Mouse (Mus musculus): ENCODE results near the gene Met. TPM values are rescaled to one million over a fixed set of nuclear protein-coding genes. Genes with fewer than 3 reads are reported as not detected.

The Met gene
- not detected in 2 replicates for total RNA-seq (2014; fragmentation: Nextera tagmentation)
- total RNA-seq (2017), result 0.12 and 0.49 TPM in 2 replicates
- not detected in 2 replicates for polyA plus RNA-seq (2012)

- ATAC-seq (ENCODE audit: extremely low read depth, insufficient number of reproducible peaks, low FRiP score, poor library complexity, severe bottlenecking), result no peak
- no peak for DNase-seq (ENCODE audit: low spot score)
- H3K27me3 ChIP-seq (ENCODE audit: insufficient read depth, low read length), result peaks cover 5% of the 10 kb centered on the region; the same call in 1 of the 2 replicates
- H3K4me1 ChIP-seq (ENCODE audit: insufficient read depth, low read depth, low read length), result no peaks in the 10 kb centered on the region
- H3K4me3 ChIP-seq (ENCODE audit: low read depth, low read length), result no peak within 1 kb of the TSS
- TF ChIP-seq GATA1 (IDR thresholded peaks at IDR 0.05; ENCODE audit: borderline replicate concordance, low read length), result no peak
- no peak for TF ChIP-seq CTCF (IDR thresholded peaks at IDR 0.05; ENCODE audit: low read depth, low read length)
- no peak for TF ChIP-seq TAL1 (conservative IDR thresholded peaks at IDR 0.05; ENCODE audit: low read depth, low read length)
- no peak for TF ChIP-seq POLR2AphosphoS5 (IDR thresholded peaks at IDR 0.05; ENCODE audit: insufficient replicate concordance, low read depth, low read length)
- no peak for TF ChIP-seq GATA2 (IDR thresholded peaks at IDR 0.05; ENCODE audit: borderline replicate concordance, low read depth, low read length)
- H3K36me3 ChIP-seq (replicated peaks), result no peaks in the 10 kb centered on the region
- H3K9me3 ChIP-seq (replicated peaks), result no peaks in the 10 kb centered on the region
These were observed at the start of gene Met for GRCm38 (mm10) chr6:17463434-17464280. Gene Met, plus strand, starts transcription at chr6:17463800.

- H3K4me3 ChIP-seq (ENCODE audit: low read depth, low read length), result no peak overlapping the region
- ATAC-seq (ENCODE audit: extremely low read depth, insufficient number of reproducible peaks, low FRiP score, poor library complexity, severe bottlenecking) (no peak), DNase-seq (ENCODE audit: low spot score) (no peak)
- no peak for TF ChIP-seq TAL1 (conservative IDR thresholded peaks at IDR 0.05; ENCODE audit: low read depth, low read length)
- no peak for TF ChIP-seq GATA1 (IDR thresholded peaks at IDR 0.05; ENCODE audit: borderline replicate concordance, low read length)
- TF ChIP-seq GATA2 (IDR thresholded peaks at IDR 0.05; ENCODE audit: borderline replicate concordance, low read depth, low read length), result no peak
- no peak for TF ChIP-seq POLR2AphosphoS5 (IDR thresholded peaks at IDR 0.05; ENCODE audit: insufficient replicate concordance, low read depth, low read length)
- TF ChIP-seq CTCF (IDR thresholded peaks at IDR 0.05; ENCODE audit: low read depth, low read length), result no peak
- no peaks in the 10 kb centered on the region for H3K9me3 ChIP-seq (replicated peaks)
- H3K4me1 ChIP-seq (ENCODE audit: insufficient read depth, low read depth, low read length), result no peaks in the 10 kb centered on the region
- H3K36me3 ChIP-seq (replicated peaks), result no peaks in the 10 kb centered on the region
- H3K27me3 ChIP-seq (ENCODE audit: insufficient read depth, low read length), result no peaks in the 10 kb centered on the region
These were observed 45.4 kb upstream of the Met start for GRCm38 (mm10) chr6:17418226-17418625.

- TF ChIP-seq CTCF (IDR thresholded peaks at IDR 0.05; ENCODE audit: low read depth, low read length) (no peak), POLR2AphosphoS5 (IDR thresholded peaks at IDR 0.05; ENCODE audit: insufficient replicate concordance, low read depth, low read length) (no peak), GATA1 (IDR thresholded peaks at IDR 0.05; ENCODE audit: borderline replicate concordance, low read length) (no peak)
- H3K27me3 ChIP-seq (ENCODE audit: insufficient read depth, low read length), result no peaks in the 10 kb centered on the region
- H3K36me3 ChIP-seq (replicated peaks), result no peaks in the 10 kb centered on the region
- no peak overlapping the region for H3K4me3 ChIP-seq (ENCODE audit: low read depth, low read length)
- H3K9me3 ChIP-seq (replicated peaks), result no peaks in the 10 kb centered on the region
- no peak for ATAC-seq (ENCODE audit: extremely low read depth, insufficient number of reproducible peaks, low FRiP score, poor library complexity, severe bottlenecking)
- DNase-seq (ENCODE audit: low spot score), result no peak
- no peaks in the 10 kb centered on the region for H3K4me1 ChIP-seq (ENCODE audit: insufficient read depth, low read depth, low read length)
These were observed 41.2 kb upstream of the Met start for GRCm38 (mm10) chr6:17422432-17422831.

DNA sequence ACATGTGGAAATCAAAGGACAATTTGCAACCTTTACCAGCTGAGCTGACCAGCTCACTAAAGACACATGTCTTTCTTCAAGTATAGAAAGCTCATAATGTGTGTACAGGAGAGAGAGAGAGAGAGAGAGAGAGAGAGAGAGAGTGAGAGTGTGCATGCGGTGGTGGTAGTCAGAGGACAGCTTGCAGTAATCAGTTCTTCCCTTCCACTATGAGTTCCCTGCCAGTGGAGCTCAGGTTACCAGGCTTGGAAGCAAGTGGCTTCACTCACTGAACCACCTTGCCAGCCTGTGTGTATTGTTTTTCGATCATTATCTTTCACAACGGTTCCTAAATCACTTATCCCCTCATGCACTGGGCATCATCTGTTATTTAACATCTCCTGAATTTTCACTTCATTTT is 34.6 kb upstream of the Met start:
- Histone ChIP-seq H3K4me3 (ENCODE audit: low read depth, low read length) (no peak overlapping the region), H3K27me3 (ENCODE audit: insufficient read depth, low read length) (0 out of 2 replicates have a peak, but pooled peaks cover 3% of the 10 kb centered on the region), H3K36me3 (replicated peaks) (no peaks in the 10 kb centered on the region), H3K4me1 (ENCODE audit: insufficient read depth, low read depth, low read length) (no peaks in the 10 kb centered on the region), H3K9me3 (replicated peaks) (no peaks in the 10 kb centered on the region)
- DNase-seq (ENCODE audit: low spot score) (no peak), ATAC-seq (ENCODE audit: extremely low read depth, insufficient number of reproducible peaks, low FRiP score, poor library complexity, severe bottlenecking) (no peak)
- TF ChIP-seq GATA1 (IDR thresholded peaks at IDR 0.05; ENCODE audit: borderline replicate concordance, low read length) (no peak), CTCF (IDR thresholded peaks at IDR 0.05; ENCODE audit: low read depth, low read length) (no peak), POLR2AphosphoS5 (IDR thresholded peaks at IDR 0.05; ENCODE audit: insufficient replicate concordance, low read depth, low read length) (no peak), TAL1 (conservative IDR thresholded peaks at IDR 0.05; ENCODE audit: low read depth, low read length) (no peak), GATA2 (IDR thresholded peaks at IDR 0.05; ENCODE audit: borderline replicate concordance, low read depth, low read length) (no peak)

- H3K27me3 ChIP-seq (ENCODE audit: insufficient read depth, low read length), result 0 out of 2 replicates have a peak, but pooled peaks cover 3% of the 10 kb centered on the region
- H3K4me3 ChIP-seq (ENCODE audit: low read depth, low read length), result no peak overlapping the region
- no peak for TF ChIP-seq TAL1 (conservative IDR thresholded peaks at IDR 0.05; ENCODE audit: low read depth, low read length)
- no peak for TF ChIP-seq GATA2 (IDR thresholded peaks at IDR 0.05; ENCODE audit: borderline replicate concordance, low read depth, low read length)
- no peak for TF ChIP-seq GATA1 (IDR thresholded peaks at IDR 0.05; ENCODE audit: borderline replicate concordance, low read length)
- no peak for TF ChIP-seq CTCF (IDR thresholded peaks at IDR 0.05; ENCODE audit: low read depth, low read length)
- TF ChIP-seq POLR2AphosphoS5 (IDR thresholded peaks at IDR 0.05; ENCODE audit: insufficient replicate concordance, low read depth, low read length), result no peak
- ATAC-seq (ENCODE audit: extremely low read depth, insufficient number of reproducible peaks, low FRiP score, poor library complexity, severe bottlenecking) (no peak), DNase-seq (ENCODE audit: low spot score) (no peak)
- no peaks in the 10 kb centered on the region for H3K36me3 ChIP-seq (replicated peaks)
- no peaks in the 10 kb centered on the region for H3K4me1 ChIP-seq (ENCODE audit: insufficient read depth, low read depth, low read length)
- no peaks in the 10 kb centered on the region for H3K9me3 ChIP-seq (replicated peaks)
These were observed 34.0 kb upstream of the Met start for GRCm38 (mm10) chr6:17429611-17430010.

DNA sequence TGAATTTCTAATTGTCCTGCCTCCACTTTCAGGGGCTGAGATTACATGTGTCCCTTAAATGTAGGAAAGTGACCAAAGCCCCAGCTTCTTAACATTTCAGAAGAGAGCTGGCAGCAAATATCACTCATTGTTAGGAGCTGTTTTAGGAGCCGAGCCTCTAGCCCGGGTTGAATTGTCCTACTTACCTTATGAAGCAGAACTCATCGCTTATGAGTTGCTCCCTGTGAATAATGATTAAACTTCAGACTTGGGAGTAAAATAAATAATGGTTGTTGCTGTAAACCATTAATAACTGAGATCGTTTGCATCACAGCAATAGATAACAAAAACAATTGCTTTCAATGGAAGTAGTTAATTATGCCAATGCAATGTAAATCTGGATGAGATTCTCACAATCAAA is 20.3 kb upstream of the Met start:
- DNase-seq (ENCODE audit: low spot score) (no peak), ATAC-seq (ENCODE audit: extremely low read depth, insufficient number of reproducible peaks, low FRiP score, poor library complexity, severe bottlenecking) (no peak)
- Histone ChIP-seq H3K36me3 (replicated peaks) (no peaks in the 10 kb centered on the region), H3K27me3 (ENCODE audit: insufficient read depth, low read length) (no peaks in the 10 kb centered on the region), H3K4me3 (ENCODE audit: low read depth, low read length) (no peak overlapping the region), H3K4me1 (ENCODE audit: insufficient read depth, low read depth, low read length) (no peaks in the 10 kb centered on the region), H3K9me3 (replicated peaks) (no peaks in the 10 kb centered on the region)
- TF ChIP-seq GATA1 (IDR thresholded peaks at IDR 0.05; ENCODE audit: borderline replicate concordance, low read length), result no peak
- no peak for TF ChIP-seq CTCF (IDR thresholded peaks at IDR 0.05; ENCODE audit: low read depth, low read length)
- TF ChIP-seq GATA2 (IDR thresholded peaks at IDR 0.05; ENCODE audit: borderline replicate concordance, low read depth, low read length), result no peak
- TF ChIP-seq POLR2AphosphoS5 (IDR thresholded peaks at IDR 0.05; ENCODE audit: insufficient replicate concordance, low read depth, low read length), result no peak
- TF ChIP-seq TAL1 (conservative IDR thresholded peaks at IDR 0.05; ENCODE audit: low read depth, low read length), result no peak
